Comparison of ENCODE assay signal across 9 mouse cellular contexts in the genomic region with DNA sequence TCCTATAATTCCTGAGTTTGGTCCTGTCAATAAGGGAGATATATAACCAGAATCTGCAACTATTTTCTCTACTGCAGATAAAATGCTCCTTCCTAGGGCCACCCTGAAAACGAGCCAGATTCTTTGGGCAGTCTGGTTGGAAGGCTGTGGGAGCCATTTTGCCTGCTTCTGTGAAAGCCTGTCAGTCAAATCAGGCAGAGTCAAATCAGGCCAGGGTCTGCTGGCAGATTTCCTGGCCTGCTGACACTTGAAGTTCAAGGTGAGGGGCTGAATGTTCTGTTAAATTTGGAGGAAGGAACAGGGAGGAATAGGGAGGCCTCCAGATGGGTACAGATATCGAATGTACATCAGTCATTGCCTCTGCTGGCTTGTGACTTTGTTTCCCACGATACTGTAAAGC.
"Had no signal": no experiment of that assay in that cellular context is flagged by ENCODE, and none has a peak within 500 bp of the region (broad histone marks: within the 10 kb centered on the region; RNA-seq: fewer than 3 reads in every experiment).

No protein-coding gene starts in this region.

- DNase-seq: kidney, postnatal 10 days; kidney, postnatal 36 days; layer of hippocampus, postnatal 36 days; liver, embryonic 13.5 days; lung, adult 2 months; lung, postnatal 14 days; lung, postnatal 4 days; midbrain, embryonic 14.5 days; thymus, postnatal 25 days had no signal
